Mouse (Mus musculus): Measurements from ENCODE around the gene a. TPM values are rescaled to one million over a fixed set of nuclear protein-coding genes. Genes with fewer than 3 reads are reported as not detected.
"Not testable (repeated sequence)": the region's sequence is repeated elsewhere in the genome, so short reads cannot be mapped to it uniquely, and the experiment has no call there.

The a gene
- polyA plus RNA-seq, 1 experiment from 2014 or later, result 0.40 TPM

- WGBS, result 8% methylated on average over 6 of the region's 9 CpGs
- ATAC-seq (ENCODE audit: low FRiP score); H3K9ac ChIP-seq (ENCODE audit: low read length); H3K27ac ChIP-seq (ENCODE audit: low read depth, low read length); H3K9me3 ChIP-seq (ENCODE audit: control insufficient read depth, low read length); H3K4me1 ChIP-seq (ENCODE audit: control insufficient read depth, insufficient read depth, low read length); H3K36me3 ChIP-seq (ENCODE audit: control insufficient read depth, insufficient read depth, low read length); H3K4me3 ChIP-seq (ENCODE audit: low read depth, low read length); H3K27me3 ChIP-seq (ENCODE audit: control insufficient read depth, insufficient read depth, low read length); DNase-seq (ENCODE audit: low spot score, missing footprints); H3K4me2 ChIP-seq: not testable (repeated sequence)
Observed at GRCm38 (mm10) chr2:155016751-155017150, 225.5 kb downstream of the a start.

- not testable (repeated sequence) for H3K9me3 ChIP-seq (ENCODE audit: control insufficient read depth, low read length); H3K4me1 ChIP-seq (ENCODE audit: control insufficient read depth, insufficient read depth, low read length); H3K36me3 ChIP-seq (ENCODE audit: control insufficient read depth, insufficient read depth, low read length); H3K27me3 ChIP-seq (ENCODE audit: control insufficient read depth, insufficient read depth, low read length)
- peak; percentile 89 for DNase-seq (ENCODE audit: low spot score, missing footprints)
- Histone ChIP-seq H3K4me3 (ENCODE audit: low read depth, low read length) (peak within 1 kb of the TSS; percentile 39), H3K9ac (ENCODE audit: low read length) (peak within 1 kb of the TSS; percentile 82), H3K27ac (ENCODE audit: low read depth, low read length) (peak within 1 kb of the TSS; percentile 77), H3K4me2 (peak within 1 kb of the TSS; percentile 90)
- WGBS, result 1% methylated on average over 22 of the region's 26 CpGs
- ATAC-seq (ENCODE audit: low FRiP score), result peak; percentile 4; the same call in 1 of the 2 replicates
Observed at GRCm38 (mm10) chr2:155018251-155018755, 227.1 kb downstream of the a start, which contains the start of gene Gm14226. Gm14226 (plus strand) TSS chr2:155018266.

DNA sequence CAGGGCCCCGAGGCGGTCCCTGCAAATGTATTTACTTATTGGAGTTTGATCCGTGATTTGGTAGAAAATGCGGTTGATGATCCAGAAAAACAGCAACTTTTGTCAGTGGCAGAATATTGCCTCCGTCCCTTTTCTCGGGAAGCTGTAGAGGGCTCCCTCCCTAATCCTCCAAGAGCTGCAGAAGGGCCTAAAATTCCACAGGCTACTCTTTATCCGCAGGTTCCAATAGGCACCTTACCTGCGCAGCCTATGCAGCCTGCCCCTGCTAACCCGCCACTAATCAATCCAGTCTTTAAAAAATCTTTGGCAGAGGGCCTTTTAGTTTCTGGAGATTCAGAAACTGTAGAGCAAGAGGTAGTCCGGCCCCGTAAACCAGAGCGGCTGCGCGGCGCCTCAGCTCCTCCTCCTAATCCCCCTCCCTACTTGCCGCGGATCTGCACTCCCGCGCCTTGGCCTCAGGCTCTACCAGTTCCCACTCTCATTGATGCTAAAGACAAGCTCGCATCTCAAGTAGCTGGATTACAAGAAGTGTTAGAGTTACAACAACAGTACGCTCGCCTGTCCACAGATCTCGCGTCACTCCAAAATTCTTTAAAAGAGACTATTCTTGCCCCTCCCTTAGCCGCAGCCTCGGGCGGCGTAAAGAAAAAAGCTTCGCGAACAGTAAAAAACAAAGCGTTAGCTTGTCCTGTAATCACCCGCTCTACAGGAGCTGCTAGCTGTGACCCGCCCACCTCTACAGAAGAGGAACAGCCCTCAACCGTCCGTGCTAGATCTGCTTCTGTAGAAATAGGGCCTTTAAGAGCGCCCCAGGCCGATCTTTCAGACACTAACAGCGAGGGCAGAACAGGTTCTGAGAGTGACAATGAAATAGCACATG is 227.8 kb downstream of the a start:
- Histone ChIP-seq H3K9me3 (ENCODE audit: control insufficient read depth, low read length) (no peaks in the 10 kb centered on the region), H3K36me3 (ENCODE audit: control insufficient read depth, insufficient read depth, low read length) (no peaks in the 10 kb centered on the region), H3K9ac (ENCODE audit: low read length) (peak overlapping the region; percentile 82), H3K27ac (ENCODE audit: low read depth, low read length) (peak overlapping the region; percentile 77), H3K4me3 (ENCODE audit: low read depth, low read length) (peak overlapping the region; percentile 39), H3K4me2 (peak overlapping the region; percentile 90), H3K27me3 (ENCODE audit: control insufficient read depth, insufficient read depth, low read length) (no peaks in the 10 kb centered on the region; the same call in 1 of the 2 replicates), H3K4me1 (ENCODE audit: control insufficient read depth, insufficient read depth, low read length) (peaks cover 4% of the 10 kb centered on the region)
- DNase-seq (ENCODE audit: low spot score, missing footprints) (peak; percentile 98), ATAC-seq (ENCODE audit: low FRiP score) (peak; percentile 94)
- 0% methylated on average over 38 of the region's 38 CpGs for WGBS

- H3K9ac ChIP-seq (ENCODE audit: low read length), result peak overlapping the region; percentile 82
- peak overlapping the region; percentile 77 for H3K27ac ChIP-seq (ENCODE audit: low read depth, low read length)
- H3K4me2 ChIP-seq, result peak overlapping the region; percentile 90
- H3K4me1 ChIP-seq (ENCODE audit: control insufficient read depth, insufficient read depth, low read length), result peaks cover 4% of the 10 kb centered on the region
- ATAC-seq (ENCODE audit: low FRiP score) (peak; percentile 85), DNase-seq (ENCODE audit: low spot score, missing footprints) (peak; percentile 99)
- H3K27me3 ChIP-seq (ENCODE audit: control insufficient read depth, insufficient read depth, low read length), result no peaks in the 10 kb centered on the region; the same call in 1 of the 2 replicates
- no peaks in the 10 kb centered on the region for H3K36me3 ChIP-seq (ENCODE audit: control insufficient read depth, insufficient read depth, low read length)
- WGBS, result under 1% methylated on average over 22 of the region's 22 CpGs
- no peaks in the 10 kb centered on the region for H3K9me3 ChIP-seq (ENCODE audit: control insufficient read depth, low read length)
- peak overlapping the region; percentile 39 for H3K4me3 ChIP-seq (ENCODE audit: low read depth, low read length)
Observed at GRCm38 (mm10) chr2:155019673-155020072, 228.5 kb downstream of the a start.

GRCm38 (mm10) chr2:155020247-155020826 is 229.1 kb downstream of the a start:
- H3K4me3 ChIP-seq (ENCODE audit: low read depth, low read length); H3K4me1 ChIP-seq (ENCODE audit: control insufficient read depth, insufficient read depth, low read length); H3K27me3 ChIP-seq (ENCODE audit: control insufficient read depth, insufficient read depth, low read length); H3K9me3 ChIP-seq (ENCODE audit: control insufficient read depth, low read length); ATAC-seq (ENCODE audit: low FRiP score); H3K27ac ChIP-seq (ENCODE audit: low read depth, low read length); DNase-seq (ENCODE audit: low spot score, missing footprints); H3K36me3 ChIP-seq (ENCODE audit: control insufficient read depth, insufficient read depth, low read length): not testable (repeated sequence)
- Histone ChIP-seq H3K4me2 (peak overlapping the region; percentile 90; the same call in 1 of the 2 replicates), H3K9ac (ENCODE audit: low read length) (peak overlapping the region; percentile 33; the same call in 1 of the 2 replicates)
- WGBS, result 15% methylated on average over 20 of the region's 20 CpGs

- Histone ChIP-seq H3K4me2 (no peak overlapping the region), H3K4me3 (ENCODE audit: low read depth, low read length) (no peak overlapping the region), H3K9ac (ENCODE audit: low read length) (no peak overlapping the region), H3K27me3 (ENCODE audit: control insufficient read depth, insufficient read depth, low read length) (no peaks in the 10 kb centered on the region), H3K36me3 (ENCODE audit: control insufficient read depth, insufficient read depth, low read length) (no peaks in the 10 kb centered on the region), H3K4me1 (ENCODE audit: control insufficient read depth, insufficient read depth, low read length) (peaks cover 2% of the 10 kb centered on the region; the same call in 1 of the 2 replicates), H3K27ac (ENCODE audit: low read depth, low read length) (no peak overlapping the region), H3K9me3 (ENCODE audit: control insufficient read depth, low read length) (no peaks in the 10 kb centered on the region)
- DNase-seq (ENCODE audit: low spot score, missing footprints) (no peak), ATAC-seq (ENCODE audit: low FRiP score) (no peak)
- 86% methylated on average over 7 of the region's 7 CpGs for WGBS
Observed at GRCm38 (mm10) chr2:155030831-155031230, 239.6 kb downstream of the a start.

DNA sequence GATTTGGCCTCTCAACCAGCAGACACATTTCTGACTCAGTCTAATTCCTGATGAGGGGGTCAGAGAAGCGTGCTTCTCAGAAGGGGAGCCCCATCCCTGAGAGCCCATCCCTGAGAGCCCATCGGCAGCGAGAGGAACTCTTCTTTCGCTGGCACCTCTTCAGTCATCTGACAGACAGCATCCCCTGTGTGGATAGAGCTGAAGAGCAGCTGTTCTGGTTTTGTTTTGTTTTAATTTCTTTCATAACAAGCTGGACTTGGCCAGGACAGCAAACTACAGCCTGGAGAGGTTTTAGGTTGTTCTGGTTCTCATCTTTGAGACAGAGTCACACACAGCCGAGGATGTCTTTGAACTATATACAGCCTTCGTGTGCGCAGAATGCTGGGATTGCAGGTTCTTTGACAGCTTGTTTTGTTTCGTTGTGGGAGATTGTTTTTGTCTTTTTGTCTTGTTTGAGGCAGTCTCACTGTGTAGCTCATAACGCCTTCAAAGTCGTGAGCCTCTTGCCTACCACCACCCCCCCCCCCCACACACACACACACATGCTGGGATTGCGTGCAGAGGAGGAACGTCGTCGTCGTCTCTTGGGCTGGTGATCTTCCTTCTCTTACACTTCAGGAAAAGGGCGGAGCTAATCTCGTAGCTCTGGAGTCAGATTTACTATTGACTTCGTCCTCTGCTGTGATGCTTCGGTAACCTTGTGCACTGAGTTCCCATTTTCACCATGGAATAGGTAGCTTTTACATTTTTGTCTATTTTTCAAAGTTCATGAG is 241.9 kb downstream of the a start:
- H3K4me3 ChIP-seq (ENCODE audit: low read depth, low read length), result no peak overlapping the region
- ATAC-seq (ENCODE audit: low FRiP score), result no peak
- H3K9ac ChIP-seq (ENCODE audit: low read length), result no peak overlapping the region
- whole genome bisulfite sequencing, result 52% methylated on average over 19 of the region's 19 CpGs
- no peak overlapping the region for H3K27ac ChIP-seq (ENCODE audit: low read depth, low read length)
- no peaks in the 10 kb centered on the region for H3K36me3 ChIP-seq (ENCODE audit: control insufficient read depth, insufficient read depth, low read length)
- no peak for DNase-seq (ENCODE audit: low spot score, missing footprints)
- H3K27me3 ChIP-seq (ENCODE audit: control insufficient read depth, insufficient read depth, low read length), result no peaks in the 10 kb centered on the region
- no peaks in the 10 kb centered on the region for H3K9me3 ChIP-seq (ENCODE audit: control insufficient read depth, low read length)
- no peak overlapping the region for H3K4me2 ChIP-seq
- peaks cover 2% of the 10 kb centered on the region; the same call in 1 of the 2 replicates for H3K4me1 ChIP-seq (ENCODE audit: control insufficient read depth, insufficient read depth, low read length)

DNA sequence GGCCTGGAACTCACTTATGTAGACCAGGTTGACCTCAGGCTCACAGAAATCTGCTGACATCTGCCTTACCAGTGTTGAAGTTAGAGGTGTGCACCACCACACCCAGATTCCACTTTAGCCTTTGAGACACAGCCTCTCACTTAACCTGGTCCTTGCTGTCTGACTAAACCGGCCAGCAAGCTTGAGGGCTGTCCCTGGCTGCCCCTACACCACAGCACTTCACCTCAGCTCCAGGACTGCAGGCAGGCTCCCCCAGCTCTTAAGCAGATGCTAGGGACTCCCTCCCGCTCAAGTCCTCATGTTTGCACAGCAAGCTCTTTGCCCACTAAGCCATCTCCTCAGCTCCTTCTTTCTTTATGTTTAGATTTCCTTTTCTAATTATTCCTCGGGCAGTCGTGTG is 248.8 kb downstream of the a start:
- Histone ChIP-seq H3K27me3 (ENCODE audit: control insufficient read depth, insufficient read depth, low read length) (no peaks in the 10 kb centered on the region), H3K27ac (ENCODE audit: low read depth, low read length) (no peak overlapping the region), H3K4me3 (ENCODE audit: low read depth, low read length) (no peak overlapping the region), H3K36me3 (ENCODE audit: control insufficient read depth, insufficient read depth, low read length) (no peaks in the 10 kb centered on the region), H3K4me1 (ENCODE audit: control insufficient read depth, insufficient read depth, low read length) (no peaks in the 10 kb centered on the region), H3K9ac (ENCODE audit: low read length) (no peak overlapping the region), H3K9me3 (ENCODE audit: control insufficient read depth, low read length) (no peaks in the 10 kb centered on the region), H3K4me2 (no peak overlapping the region)
- 72% methylated on average over 4 of the region's 4 CpGs for WGBS
- no peak for DNase-seq (ENCODE audit: low spot score, missing footprints)
- no peak for ATAC-seq (ENCODE audit: low FRiP score)
